Mouse (Mus musculus): Measurements from ENCODE around the gene Sipa1l1.

- TF ChIP-seq CTCF (IDR thresholded peaks at IDR 0.05; ENCODE audit: low read depth, low read length) (no peak), POLR2A (IDR thresholded peaks at IDR 0.05; ENCODE audit: borderline replicate concordance, low read depth, low read length) (no peak)
Observed at GRCm38 (mm10) chr12:82220367-82221089, 51.4 kb downstream of the Sipa1l1 start.

Measured in bone marrow macrophage, adult 2 months (primary cell).